Mouse (Mus musculus) brain, embryonic 14.5 days (tissue): ENCODE data around the gene Cox19. TPM values are rescaled to one million over a fixed set of nuclear protein-coding genes. Genes with fewer than 3 reads are reported as not detected.

Experiments used
- DNase-seq: peaks from one replicate; pipeline ENCODE4 v3.0.0-alpha.2; 2011; ENCODE audit warnings: low read depth
- CTCF ChIP-seq: fragments of 200-500 bp; IDR thresholded peaks from 2 replicates; pipeline ENCODE4 v1.5.1; 2012; ENCODE audit warnings: inconsistent platforms, mild to moderate bottlenecking, moderate library complexity, borderline replicate concordance; ENCODE audit not compliant: insufficient read depth, insufficient read length; ENCODE audit errors: extremely low read depth
- POLR2A ChIP-seq: fragments of 200-500 bp; IDR thresholded peaks from 2 replicates; pipeline ENCODE4 v1.6.1; 2012; ENCODE audit warnings: mild to moderate bottlenecking, inconsistent platforms, borderline replicate concordance; ENCODE audit not compliant: poor library complexity, insufficient read depth, insufficient read length, severe bottlenecking; ENCODE audit errors: extremely low read depth
- polyA plus RNA-seq: library from polyadenylated mRNA; depleted of rRNA; stranded (reverse); fragments of >200 nt; gene quantifications from 2 replicates; pipeline ENCODE4 v1.2.3, GENCODE M21; 2012

Gene Cox19
- polyA plus RNA-seq, 1 experiment = 123 TPM

DNA sequence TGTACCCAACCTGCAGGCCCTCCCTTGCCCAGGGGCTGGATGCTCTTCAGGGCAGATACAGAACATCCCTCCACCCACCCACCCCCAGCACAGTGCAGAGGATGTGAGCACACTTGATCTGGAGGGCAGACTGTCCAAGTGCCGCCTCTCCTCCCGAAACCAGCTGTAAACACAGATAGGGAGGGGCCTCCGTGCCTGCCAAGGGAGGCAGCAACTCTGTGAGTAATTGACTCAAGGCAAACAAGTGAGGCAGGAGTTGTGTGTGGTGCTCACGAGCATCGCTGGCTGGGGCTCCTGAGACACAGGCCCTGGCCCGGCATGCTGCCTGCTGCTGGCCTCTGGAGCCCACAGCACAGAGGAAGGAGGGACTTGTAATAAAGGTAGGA, 38.5 kb upstream of the Cox19 start:
- peak; percentile 47 for DNase-seq
- TF ChIP-seq POLR2A (no peak), CTCF (no peak)

DNA sequence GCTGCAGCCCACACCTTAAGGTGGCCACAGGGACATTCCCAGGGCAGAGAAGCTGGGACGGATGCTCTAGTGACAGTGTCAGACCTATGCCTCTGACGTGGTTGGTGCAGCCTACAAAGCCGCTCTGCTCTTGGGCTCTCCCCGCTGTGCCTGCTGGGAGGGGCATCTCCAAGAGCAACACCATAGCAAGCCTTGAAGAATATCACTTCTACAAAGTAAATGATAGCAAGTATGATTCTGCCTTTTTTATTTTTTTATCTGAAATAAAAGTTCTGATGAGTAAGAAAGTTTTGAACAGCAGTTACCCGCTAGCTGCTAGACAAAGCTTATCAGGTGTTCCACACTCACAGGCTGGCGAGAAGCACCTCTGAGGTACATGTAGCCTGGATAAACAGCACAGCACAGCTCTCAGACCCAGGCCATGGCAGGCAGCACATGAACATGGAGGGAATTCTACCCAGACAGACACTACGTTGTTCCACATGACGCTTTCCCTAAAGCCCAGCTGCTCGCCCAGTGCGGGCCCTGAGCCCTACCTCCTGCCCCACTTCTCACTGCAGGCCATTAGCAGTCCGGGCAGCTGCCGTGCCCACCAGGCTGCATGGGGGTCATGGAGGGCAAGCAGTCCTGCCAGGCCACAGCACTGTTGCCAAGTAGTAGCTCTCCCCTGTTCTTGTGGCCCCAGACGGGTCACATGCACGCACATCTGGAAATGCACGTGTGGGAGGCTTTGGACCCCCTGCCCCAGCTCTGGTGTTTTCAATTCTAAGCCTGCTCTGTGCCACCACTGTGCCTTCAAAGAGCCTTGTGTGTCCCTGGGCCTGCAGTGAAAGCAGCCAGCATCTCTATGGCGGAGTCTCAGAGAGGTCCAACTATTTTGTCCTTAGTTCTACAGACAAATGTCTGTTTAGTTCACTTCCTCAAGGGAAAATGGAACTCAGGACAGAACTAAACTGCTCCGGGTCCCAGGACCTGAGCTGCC, 37.8 kb upstream of the Cox19 start:
- TF ChIP-seq POLR2A = no peak
- no peak for TF ChIP-seq CTCF
- DNase-seq = no peak

DNA sequence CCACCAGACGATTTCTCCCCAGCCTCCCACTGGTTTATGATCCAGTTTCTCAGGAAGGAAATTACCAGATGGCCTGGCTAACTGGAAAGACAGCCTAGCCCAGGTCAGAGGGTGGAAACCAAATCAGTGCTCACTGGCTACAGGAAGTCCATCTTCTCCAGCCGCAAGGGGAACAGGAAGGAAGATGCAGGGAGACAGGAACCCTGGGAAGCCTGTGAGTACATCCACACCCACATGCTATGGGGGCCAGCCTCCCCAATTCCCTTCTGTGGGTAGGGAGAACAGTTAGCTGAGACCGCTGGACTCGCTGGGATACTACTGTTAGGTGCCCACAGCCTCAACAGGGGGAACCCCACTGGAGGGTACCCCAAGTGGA, 37.0 kb upstream of the Cox19 start:
- DNase-seq = no peak
- no peak for TF ChIP-seq CTCF
- no peak for TF ChIP-seq POLR2A

DNA sequence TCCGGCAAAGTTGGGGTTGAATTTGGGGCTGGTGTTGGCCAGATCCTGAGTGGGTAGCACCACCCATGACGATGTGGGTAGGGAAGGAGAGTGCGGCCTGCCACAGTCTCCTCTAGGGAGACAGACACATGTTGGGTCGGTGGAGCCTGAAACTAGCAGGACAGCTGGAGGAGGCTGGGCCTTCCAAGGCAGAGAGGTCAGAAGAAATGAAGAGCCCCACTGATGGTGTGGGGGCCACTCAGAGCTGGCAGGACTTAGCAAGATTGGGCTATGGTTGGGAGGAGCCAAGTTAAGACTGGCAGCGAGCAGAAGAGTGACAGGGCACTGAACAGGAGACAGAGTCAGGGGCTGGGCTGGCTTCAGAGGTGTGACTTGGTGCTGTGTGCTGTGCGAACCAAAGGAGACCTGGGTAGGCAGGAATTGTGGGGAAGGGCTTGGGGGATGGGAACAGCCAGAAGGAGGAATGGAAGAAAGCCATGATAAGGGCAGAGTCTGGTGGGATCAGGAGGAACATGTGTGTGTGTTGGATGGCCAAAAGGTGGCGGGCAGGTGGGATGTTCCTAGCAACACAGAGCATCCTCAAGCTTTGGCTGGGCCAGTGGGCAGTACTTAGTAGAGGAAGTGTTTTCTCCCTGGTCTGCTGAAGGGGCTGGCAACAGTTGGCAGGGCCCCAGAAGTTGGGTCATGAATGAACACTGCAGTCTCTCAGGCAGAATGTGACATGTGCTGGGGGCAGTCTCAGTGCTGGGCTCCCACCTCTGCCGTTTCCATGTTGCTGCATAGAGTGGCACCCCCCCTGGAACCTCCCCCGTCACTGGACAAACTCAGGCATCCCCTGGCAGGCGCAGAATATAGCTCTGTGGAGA, 36.3 kb upstream of the Cox19 start:
- peak; percentile 52 for DNase-seq
- TF ChIP-seq POLR2A (no peak), CTCF (no peak)

DNA sequence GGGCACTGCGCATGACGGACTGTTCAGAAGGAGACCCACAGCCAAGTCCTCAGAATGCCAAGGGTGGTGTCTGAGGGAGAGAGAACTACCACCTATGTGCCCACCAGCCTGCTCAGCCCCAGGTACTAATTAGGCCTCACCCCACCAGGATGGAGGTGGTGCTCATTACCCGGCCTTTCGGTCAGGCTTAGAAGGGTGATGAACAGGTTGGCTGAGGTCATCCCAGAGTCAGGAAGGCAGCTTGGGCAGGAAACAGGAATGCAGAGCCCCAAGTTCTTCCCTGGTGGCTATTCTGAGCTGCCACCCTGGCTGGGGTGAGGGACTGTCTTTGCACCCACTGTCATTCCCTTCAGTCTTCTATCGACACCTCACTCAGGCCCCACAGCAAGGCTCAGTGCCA, 34.8 kb upstream of the Cox19 start:
- DNase-seq = no peak
- no peak for TF ChIP-seq CTCF
- TF ChIP-seq POLR2A = no peak

DNA sequence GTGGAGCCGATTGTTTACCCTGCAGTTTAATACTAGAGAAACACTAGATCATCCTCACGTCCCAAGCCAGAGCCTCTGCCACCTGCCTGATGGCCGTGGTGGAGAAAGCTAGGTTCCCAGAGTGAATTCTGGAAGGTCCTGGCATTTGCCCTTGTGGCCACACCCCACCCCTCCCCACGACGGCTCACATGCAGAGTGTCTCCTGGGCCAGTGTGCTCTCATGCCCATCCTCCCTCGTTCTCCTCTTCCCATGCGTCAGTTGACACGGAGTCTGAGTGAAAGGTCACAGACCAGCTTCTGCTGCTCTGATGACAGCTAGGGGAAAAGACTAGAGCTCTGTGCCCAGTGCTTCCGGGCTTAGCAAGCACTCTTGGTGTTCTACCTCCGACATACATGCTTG, 33.3 kb upstream of the Cox19 start:
- TF ChIP-seq POLR2A (no peak), CTCF (no peak)
- DNase-seq = no peak

DNA sequence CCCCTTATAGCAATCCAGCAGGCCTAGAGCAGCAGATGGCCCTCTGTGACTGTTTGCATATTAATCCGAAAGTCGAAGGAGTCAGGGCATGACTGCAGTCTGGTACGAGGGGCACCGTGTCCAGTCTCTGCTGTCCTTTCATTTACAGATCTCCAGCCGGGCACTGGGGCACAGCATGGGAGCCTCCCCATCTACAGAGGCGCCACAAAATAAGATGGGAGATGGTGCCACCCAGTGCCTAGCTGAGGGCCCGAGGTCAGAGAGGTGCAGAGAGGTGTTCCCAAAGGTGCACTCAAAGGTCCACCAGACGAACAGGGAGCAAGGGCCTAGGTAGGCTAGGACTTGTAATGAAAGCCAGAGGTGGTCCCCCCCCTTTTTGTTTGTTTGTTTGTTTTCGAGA, 32.0 kb upstream of the Cox19 start:
- DNase-seq = no peak
- TF ChIP-seq POLR2A (no peak), CTCF (no peak)

DNA sequence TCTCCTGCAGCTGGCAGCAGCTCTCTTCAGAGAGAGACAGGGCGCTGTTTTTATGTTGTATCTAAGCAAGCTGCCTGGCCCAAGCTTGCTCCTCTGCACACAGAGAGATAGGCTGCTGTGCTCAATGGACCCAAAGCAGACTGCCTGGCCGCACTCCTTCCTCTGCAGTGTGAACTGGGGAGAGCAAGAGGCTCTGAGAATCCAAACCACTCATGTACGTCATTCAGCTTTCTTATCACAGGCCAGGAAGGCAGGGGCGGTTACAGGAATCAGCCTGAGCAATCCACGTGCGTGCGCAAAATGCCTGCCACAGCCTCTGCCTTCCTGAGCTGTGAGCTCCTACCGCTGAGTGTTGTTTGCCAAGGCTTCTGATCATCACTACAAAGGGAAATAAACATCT, 31.5 kb upstream of the Cox19 start:
- peak; percentile 25 for DNase-seq
- TF ChIP-seq POLR2A (no peak), CTCF (no peak)

DNA sequence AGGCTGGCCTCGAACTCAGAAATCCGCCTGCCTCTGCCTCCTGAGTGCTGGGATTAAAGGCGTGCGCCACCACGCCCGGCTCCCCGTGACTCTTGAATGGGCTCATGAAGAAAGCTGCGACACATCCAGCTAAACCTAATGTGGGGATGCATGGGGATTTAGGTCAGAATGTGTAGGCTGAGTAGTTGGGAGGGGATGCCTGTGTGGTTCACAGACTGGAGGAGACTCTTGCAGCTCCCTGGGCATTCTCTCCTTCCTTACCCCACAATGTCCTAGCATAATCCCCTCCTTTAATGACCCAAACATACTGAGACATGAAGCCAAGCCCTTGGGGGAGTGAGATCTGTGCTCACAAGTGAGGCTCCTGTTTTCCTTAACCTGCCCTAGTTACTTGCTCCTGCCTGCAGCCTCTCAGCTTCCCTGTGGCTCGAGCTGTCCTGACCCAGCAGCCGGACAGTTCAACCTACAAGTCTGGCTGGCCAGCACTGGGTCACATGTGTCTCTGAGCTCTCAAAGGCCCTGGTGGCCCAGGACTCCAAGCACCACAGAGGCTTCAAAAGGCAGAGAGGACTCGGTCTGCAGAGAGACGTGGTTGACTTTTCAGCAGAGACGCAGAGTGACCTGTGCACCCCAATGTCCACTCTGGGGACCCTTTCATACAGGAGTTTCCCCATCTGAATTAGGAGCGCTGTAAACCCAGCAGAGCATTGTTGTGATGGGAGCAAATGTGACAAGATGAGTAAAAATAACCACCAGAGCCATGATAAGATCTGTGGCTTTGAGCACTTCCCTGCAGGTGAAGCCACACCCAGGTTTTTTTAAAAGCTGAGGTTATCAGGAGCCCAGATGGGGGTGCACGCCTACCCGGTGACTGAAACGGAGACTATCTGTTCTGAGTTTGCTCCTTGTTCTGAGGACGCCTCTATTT, 30.6 kb upstream of the Cox19 start:
- no peak for DNase-seq
- no peak for TF ChIP-seq CTCF
- TF ChIP-seq POLR2A = no peak

DNA sequence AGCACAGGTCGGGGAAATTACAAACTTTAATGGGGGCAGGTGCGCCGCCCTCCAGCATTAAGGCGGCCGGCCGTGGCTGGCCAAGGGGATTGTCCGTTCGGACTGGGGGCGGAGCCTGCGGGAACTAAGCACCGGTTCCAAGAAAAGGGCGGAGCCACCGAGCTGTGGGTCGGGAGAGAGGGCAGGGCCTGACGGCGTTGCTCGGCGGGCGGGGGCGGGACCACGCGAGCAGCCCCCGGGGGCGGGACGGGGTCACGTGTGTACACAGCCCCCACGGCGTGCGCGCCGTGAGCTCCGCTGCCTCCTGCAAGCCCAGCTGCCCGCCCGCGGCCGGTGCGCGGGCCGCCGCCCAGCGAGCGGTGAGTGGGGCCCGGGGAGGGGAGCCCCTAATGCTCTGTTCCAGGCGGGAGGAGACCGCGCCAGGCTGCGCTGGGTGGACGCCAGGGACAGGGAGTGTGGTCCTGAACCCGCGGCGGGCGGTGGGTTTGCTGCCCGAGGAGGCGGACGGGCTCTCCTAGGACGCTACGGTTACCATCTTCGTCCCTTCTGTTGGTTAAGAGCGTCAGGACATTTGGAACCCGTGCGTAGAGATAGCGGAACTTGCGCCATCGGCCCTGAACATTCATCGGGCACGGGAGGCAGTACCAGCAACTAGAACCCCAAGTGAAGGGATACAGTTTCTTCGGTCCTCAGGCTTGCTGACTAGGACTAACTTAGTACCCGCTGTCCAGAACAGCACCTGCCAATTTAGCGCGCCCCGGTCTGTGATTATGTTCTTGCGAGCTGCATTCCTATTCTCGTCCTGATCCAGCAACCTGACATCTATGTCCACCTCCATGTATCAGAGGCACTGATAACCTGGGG, 29.4 kb upstream of the Cox19 start:
- no peak for TF ChIP-seq CTCF
- no peak for TF ChIP-seq POLR2A

More for the DNA sequence above, 29.4 kb upstream of the Cox19 start:
- peak; percentile 91 for DNase-seq
